Mouse (Mus musculus) effector memory CD4-positive, alpha-beta T cell, adult 5 months (primary cell): ENCODE results near the gene Tekt3. TPM values are rescaled to one million over a fixed set of nuclear protein-coding genes. Genes with fewer than 3 reads are reported as not detected.

ENCODE experiments used
- polyA plus RNA-seq: library from polyadenylated mRNA; unstranded; fragments of 100-300 nt; shearing (Covaris generic); gene quantifications from one replicate; pipeline ENCODE4 v1.2.1, GENCODE M21; 2017

The Tekt3 gene
- polyA plus RNA-seq = not detected

DNA sequence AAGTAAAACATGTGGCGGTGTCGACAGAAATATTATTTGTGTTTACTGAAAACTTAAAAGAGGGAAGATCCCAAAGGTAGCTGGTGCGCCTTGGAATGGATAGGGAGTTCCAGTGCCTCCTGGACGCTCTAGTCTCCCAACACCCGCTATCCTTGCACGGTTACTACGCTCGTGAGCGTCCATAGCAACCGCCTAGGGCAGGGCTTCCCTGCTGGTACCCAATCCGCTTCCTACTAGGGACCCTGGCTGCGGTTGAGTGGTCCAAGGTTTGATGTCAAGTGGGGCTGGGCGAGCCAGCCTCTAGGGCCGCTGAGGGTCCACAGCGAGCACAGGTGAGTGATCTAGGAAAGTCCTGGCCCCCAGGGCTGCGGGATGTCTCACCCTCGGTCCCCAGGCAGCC lies at the start of gene Tekt3:
Gene Tekt3, plus strand, starts transcription at position 209 of the 400 bp plus-strand sequence.

DNA sequence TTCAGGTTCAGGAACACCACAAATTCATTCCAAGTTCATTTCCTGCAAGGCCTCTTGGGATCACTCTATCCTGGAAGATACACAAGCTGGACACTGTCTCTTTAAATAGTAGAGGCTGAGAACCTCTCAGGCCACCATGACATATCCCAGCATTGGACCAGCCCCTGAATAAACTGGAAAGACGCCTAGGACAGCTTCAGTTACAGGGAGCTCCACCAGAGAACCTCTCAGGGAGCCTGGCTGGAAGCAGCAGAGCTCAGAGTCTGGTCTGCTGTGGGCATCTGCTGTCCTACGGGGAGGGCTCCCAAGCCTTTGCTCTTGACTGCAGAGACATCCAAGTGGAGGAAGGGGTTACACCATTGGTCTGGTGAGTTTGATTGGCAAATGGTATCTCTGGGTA lies 67.3 kb downstream of the Tekt3 start, which contains the start of gene Pmp22:
Gene Pmp22, plus strand, starts transcription at position 199 of the 400 bp plus-strand sequence.

Other genes starting within 250 kb of the Tekt3 start
- gene Trim16, start 241.4 kb upstream of the Tekt3 start, polyA plus RNA-seq = 2.0 TPM
- 0.39 TPM for gene Fbxw10, start 214.6 kb upstream of the Tekt3 start, polyA plus RNA-seq
- 34.4 TPM for gene Tvp23b, start 182.2 kb upstream of the Tekt3 start, polyA plus RNA-seq
- gene Cdrt4, start 110.5 kb upstream of the Tekt3 start, polyA plus RNA-seq = not detected
- gene Pmp22, start 67.3 kb downstream of the Tekt3 start, polyA plus RNA-seq = not detected